Mouse (Mus musculus) intestine, embryonic 14.5 days (tissue): ENCODE measurements around the gene Samd4b. TPM values are rescaled to one million over a fixed set of nuclear protein-coding genes. Genes with fewer than 3 reads are reported as not detected.

Source experiments
- ATAC-seq: fragments of 200-750 bp; cut with Nextera tagmentation; replicated peaks from 2 replicates; pipeline ENCODE4 v1.8.0; 2017; ENCODE audit warnings: low read depth, moderate number of reproducible peaks, moderate TSS enrichment, moderate library complexity; ENCODE audit not compliant: low FRiP score, low TSS enrichment
- DNase-seq: peaks from one replicate; pipeline ENCODE4 v3.0.0-alpha.2; 2018; ENCODE audit warnings: low spot score
- H3K27ac ChIP-seq: fragments of 300-500 bp; sonication (generic); 2 replicates; pipeline ENCODE4 v1.5.1; 2014; ENCODE audit warnings: low read depth, mild to moderate bottlenecking, control low read depth
- H3K27me3 ChIP-seq: fragments of 300-500 bp; sonication (generic); replicated peaks from 2 replicates; pipeline ENCODE4 v1.6.1; 2014; ENCODE audit warnings: low read length, control low read depth; ENCODE audit not compliant: control insufficient read depth, insufficient read depth
- H3K36me3 ChIP-seq: fragments of 300-500 bp; sonication (generic); 2 replicates; pipeline ENCODE4 v1.6.1; 2014; ENCODE audit warnings: low read length, control low read depth; ENCODE audit not compliant: control insufficient read depth, insufficient read depth
- H3K4me1 ChIP-seq: fragments of 300-500 bp; sonication (generic); replicated peaks from 2 replicates; pipeline ENCODE4 v1.6.1; 2014; ENCODE audit warnings: low read length, control low read depth, mixed read lengths; ENCODE audit not compliant: control insufficient read depth, insufficient read depth
- H3K4me2 ChIP-seq: fragments of 300-500 bp; sonication (generic); 2 replicates; pipeline ENCODE4 v1.6.1; 2014; ENCODE audit warnings: low read length
- H3K4me3 ChIP-seq: fragments of 300-500 bp; sonication (generic); 2 replicates; pipeline ENCODE4 v1.5.1; 2014; ENCODE audit warnings: low read depth, low read length, control low read depth, mixed read lengths
- H3K9ac ChIP-seq: fragments of 300-500 bp; sonication (generic); 2 replicates; pipeline ENCODE4 v1.6.1; 2014; ENCODE audit warnings: mild to moderate bottlenecking, low read length
- H3K9me3 ChIP-seq: fragments of 300-500 bp; sonication (generic); 2 replicates; pipeline ENCODE4 v1.6.1; 2016; ENCODE audit warnings: low read length, control low read depth; ENCODE audit not compliant: control insufficient read depth
- WGBS: fragments of 180-500 bp; shearing (Covaris S2); extraction: QIAGEN DNeasy Blood & Tissue Kit; methylation state at CpG from one replicate; pipeline ENCODE4 v1.1.7; 2014; 5-methylcytosine and 5-hydroxymethylcytosine counted together
- polyA plus RNA-seq: library from polyadenylated mRNA; unstranded; fragments of >200 nt; fragmentation: Nextera tagmentation; extraction: Ambion mirVana; gene quantifications from 2 replicates; pipeline ENCODE4 v1.2.1, GENCODE M21; 2014

Samd4b gene
- polyA plus RNA-seq, 1 experiment from 2014 or later, result 27.7 TPM

GRCm38 (mm10) chr7:28575597-28575996 is 22.3 kb downstream of the Samd4b start:
- ATAC-seq (no peak), DNase-seq (no peak)
- Histone ChIP-seq H3K9ac (no peak overlapping the region), H3K4me3 (no peak overlapping the region), H3K27ac (no peak overlapping the region), H3K36me3 (no peaks in the 10 kb centered on the region), H3K4me1 (peaks cover 43% of the 10 kb centered on the region), H3K27me3 (no peaks in the 10 kb centered on the region), H3K4me2 (no peak overlapping the region), H3K9me3 (no peaks in the 10 kb centered on the region)
- WGBS, result 88% methylated on average over 11 of the region's 11 CpGs

- no peaks in the 10 kb centered on the region for H3K27me3 ChIP-seq
- no peak overlapping the region for H3K27ac ChIP-seq
- DNase-seq (no peak), ATAC-seq (no peak)
- H3K9ac ChIP-seq, result no peak overlapping the region
- no peak overlapping the region for H3K4me2 ChIP-seq
- WGBS, result 86% methylated on average over 3 of the region's 3 CpGs
- H3K4me1 ChIP-seq, result peaks cover 40% of the 10 kb centered on the region
- no peak overlapping the region for H3K4me3 ChIP-seq
- peaks cover 18% of the 10 kb centered on the region for H3K36me3 ChIP-seq
- no peaks in the 10 kb centered on the region for H3K9me3 ChIP-seq
Measured at GRCm38 (mm10) chr7:28573236-28573635, 24.7 kb downstream of the Samd4b start.

- Histone ChIP-seq H3K4me3 (no peak overlapping the region), H3K4me2 (no peak overlapping the region), H3K27me3 (no peaks in the 10 kb centered on the region), H3K27ac (no peak overlapping the region), H3K36me3 (peaks cover 24% of the 10 kb centered on the region), H3K9me3 (no peaks in the 10 kb centered on the region), H3K4me1 (peaks cover 38% of the 10 kb centered on the region), H3K9ac (no peak overlapping the region)
- ATAC-seq (no peak), DNase-seq (no peak)
- WGBS, result 71% methylated on average over 5 of the region's 5 CpGs
Measured at GRCm38 (mm10) chr7:28572689-28573088, 25.3 kb downstream of the Samd4b start.

GRCm38 (mm10) chr7:28570982-28571682 is 26.8 kb downstream of the Samd4b start:
- Histone ChIP-seq H3K9ac (no peak overlapping the region), H3K27me3 (no peaks in the 10 kb centered on the region), H3K36me3 (peaks cover 39% of the 10 kb centered on the region), H3K9me3 (no peaks in the 10 kb centered on the region), H3K27ac (peak overlapping the region; percentile 77), H3K4me2 (no peak overlapping the region), H3K4me1 (peaks cover 30% of the 10 kb centered on the region; the same call in 1 of the 2 replicates), H3K4me3 (no peak overlapping the region)
- DNase-seq (no peak), ATAC-seq (no peak)
- WGBS, result 25% methylated on average over 5 of the region's 5 CpGs

GRCm38 (mm10) chr7:28570291-28570981 is 27.5 kb downstream of the Samd4b start:
- no peaks in the 10 kb centered on the region for H3K9me3 ChIP-seq
- DNase-seq (peak; percentile 84), ATAC-seq (peak; percentile 65)
- H3K4me1 ChIP-seq, result peaks cover 30% of the 10 kb centered on the region; the same call in 1 of the 2 replicates
- H3K9ac ChIP-seq, result no peak overlapping the region
- peak overlapping the region; percentile 77 for H3K27ac ChIP-seq
- peaks cover 46% of the 10 kb centered on the region for H3K36me3 ChIP-seq
- no peak overlapping the region for H3K4me3 ChIP-seq
- peak overlapping the region; percentile 18 for H3K4me2 ChIP-seq
- no peaks in the 10 kb centered on the region for H3K27me3 ChIP-seq
- 65% methylated on average over 12 of the region's 12 CpGs for WGBS

- Histone ChIP-seq H3K4me2 (no peak overlapping the region), H3K27me3 (no peaks in the 10 kb centered on the region), H3K4me1 (peaks cover 27% of the 10 kb centered on the region; the same call in 1 of the 2 replicates), H3K9ac (no peak overlapping the region), H3K9me3 (no peaks in the 10 kb centered on the region), H3K27ac (no peak overlapping the region), H3K36me3 (peaks cover 66% of the 10 kb centered on the region), H3K4me3 (no peak overlapping the region)
- DNase-seq, result peak; percentile 83
- ATAC-seq, result no peak
Measured at GRCm38 (mm10) chr7:28568253-28568652, 29.7 kb downstream of the Samd4b start.

- H3K27me3 ChIP-seq, result no peaks in the 10 kb centered on the region
- H3K4me2 ChIP-seq, result no peak overlapping the region
- WGBS, result 93% methylated on average over 4 of the region's 4 CpGs
- no peak overlapping the region for H3K27ac ChIP-seq
- H3K9ac ChIP-seq, result no peak overlapping the region
- H3K36me3 ChIP-seq, result peaks cover 73% of the 10 kb centered on the region
- ATAC-seq (no peak), DNase-seq (no peak)
- no peaks in the 10 kb centered on the region for H3K9me3 ChIP-seq
- no peak overlapping the region for H3K4me3 ChIP-seq
- peaks cover 24% of the 10 kb centered on the region; the same call in 1 of the 2 replicates for H3K4me1 ChIP-seq
Measured at GRCm38 (mm10) chr7:28567539-28567938, 30.4 kb downstream of the Samd4b start.

- no peak overlapping the region for H3K9ac ChIP-seq
- no peak overlapping the region for H3K4me2 ChIP-seq
- peaks cover 95% of the 10 kb centered on the region for H3K36me3 ChIP-seq
- ATAC-seq, result no peak
- H3K27me3 ChIP-seq, result no peaks in the 10 kb centered on the region
- no peak overlapping the region for H3K27ac ChIP-seq
- 85% methylated on average over 5 of the region's 5 CpGs for WGBS
- peaks cover 5% of the 10 kb centered on the region; the same call in 1 of the 2 replicates for H3K4me1 ChIP-seq
- H3K4me3 ChIP-seq, result no peak overlapping the region
- DNase-seq, result no peak
- no peaks in the 10 kb centered on the region for H3K9me3 ChIP-seq
Measured at GRCm38 (mm10) chr7:28565407-28565806, 32.5 kb downstream of the Samd4b start.
